Mouse (Mus musculus) MEL (cell line): Measurements from ENCODE around the gene Nlrc3.

Experiments
- CTCF ChIP-seq, 3 experiments: IDR thresholded peaks in 2 of 3; conservative IDR thresholded peaks in 1 of 3; 2 replicates each; pipeline ENCODE4 v1.5.1; 2011 to 2012; ENCODE audit warnings: low read length in 3 of 3, low read depth in 2 of 3, mild to moderate bottlenecking in 2 of 3, improper control_type of control experiment in 1 of 3, inconsistent platforms in 1 of 3, mixed read lengths in 1 of 3, moderate library complexity in 1 of 3; ENCODE audit not compliant: control insufficient read depth in 1 of 3, insufficient read depth in 1 of 3, poor library complexity in 1 of 3, severe bottlenecking in 1 of 3
- EP300 ChIP-seq, 2 experiments: IDR thresholded peaks; 2 replicates each; pipeline ENCODE4 v1.6.1; 2011; ENCODE audit warnings: improper control_type of control experiment in 2 of 2, low read length in 2 of 2, low read depth in 1 of 2, mild to moderate bottlenecking in 1 of 2
- JUND ChIP-seq: IDR thresholded peaks from 2 replicates; pipeline ENCODE4 v1.6.1; 2011; ENCODE audit warnings: low read depth, mild to moderate bottlenecking, improper control_type of control experiment, low read length
- MAZ ChIP-seq: IDR thresholded peaks from 2 replicates; pipeline ENCODE4 v1.6.1; 2012; ENCODE audit warnings: low read depth, mild to moderate bottlenecking, inconsistent platforms, low read length, improper control_type of control experiment

- TF ChIP-seq CTCF (IDR thresholded peaks at IDR 0.05 in 2 of 3, conservative IDR thresholded peaks at IDR 0.05 in 1 of 3; ENCODE audit: control insufficient read depth in 1 of 3, insufficient read depth in 1 of 3, low read depth in 2 of 3, low read length in 3 of 3, poor library complexity in 1 of 3, severe bottlenecking in 1 of 3) (no peak), EP300 (IDR thresholded peaks at IDR 0.05; ENCODE audit: low read depth in 1 of 2, low read length in 2 of 2) (no peak), JUND (no peak), MAZ (no peak)
Measured at GRCm38 (mm10) chr16:3933536-3933935, 42.9 kb downstream of the Nlrc3 start.
